Mouse (Mus musculus): ENCODE measurements around the gene Gm8922.
"Not testable (repeated sequence)": the region's sequence is repeated elsewhere in the genome, so short reads cannot be mapped to it uniquely, and the experiment has no call there.

Gene Gm8922

GRCm38 (mm10) chr5:11681659-11682058, at the start of gene Gm8922:
Gm8922 (plus strand) TSS chr5:11681959.
- not testable (repeated sequence) for DNase-seq (ENCODE audit: low spot score)
